Mouse (Mus musculus) intestine, postnatal 0 days (tissue): ENCODE measurements around the gene Ccno. TPM values are rescaled to one million over a fixed set of nuclear protein-coding genes. Genes with fewer than 3 reads are reported as not detected.

Experiments used
- ATAC-seq: fragments of 200-750 bp; cut with Nextera tagmentation; 2 replicates; pipeline ENCODE4 v1.8.0; 2017; ENCODE audit warnings: mild to moderate bottlenecking, moderate TSS enrichment, moderate library complexity
- H3K27ac ChIP-seq: fragments of 300-500 bp; sonication (generic); 2 replicates; pipeline ENCODE4 v1.5.1; 2014; ENCODE audit warnings: mild to moderate bottlenecking, low read depth, low read length, moderate library complexity
- H3K27me3 ChIP-seq: fragments of 300-500 bp; sonication (generic); replicated peaks from 2 replicates; pipeline ENCODE4 v1.6.1; 2014; ENCODE audit warnings: low read length, mixed read lengths; ENCODE audit not compliant: control insufficient read depth, insufficient read depth
- H3K36me3 ChIP-seq: fragments of 300-500 bp; sonication (generic); 2 replicates; pipeline ENCODE4 v1.6.1; 2014; ENCODE audit warnings: mild to moderate bottlenecking, moderate library complexity; ENCODE audit not compliant: control insufficient read depth, insufficient read depth
- H3K4me1 ChIP-seq: fragments of 300-500 bp; sonication (generic); replicated peaks from 2 replicates; pipeline ENCODE4 v1.6.1; 2014; ENCODE audit warnings: antibody characterized with exemption, low read length, mixed read lengths; ENCODE audit not compliant: control insufficient read depth, insufficient read depth
- H3K4me2 ChIP-seq: fragments of 300-500 bp; sonication (generic); replicated peaks from 2 replicates; pipeline ENCODE4 v1.6.1; 2014; ENCODE audit warnings: low read depth, mild to moderate bottlenecking, moderate library complexity
- H3K4me3 ChIP-seq: fragments of 300-500 bp; sonication (generic); 2 replicates; pipeline ENCODE4 v1.5.1; 2014; ENCODE audit warnings: low read depth, low read length
- H3K9ac ChIP-seq: fragments of 300-500 bp; sonication (generic); 2 replicates; pipeline ENCODE4 v1.6.1; 2014; ENCODE audit warnings: mild to moderate bottlenecking, low read depth, low read length
- H3K9me3 ChIP-seq: fragments of 300-500 bp; sonication (generic); 2 replicates; pipeline ENCODE4 v1.6.1; 2016; ENCODE audit warnings: mixed run types; ENCODE audit not compliant: control insufficient read depth
- CTCF ChIP-seq: sonication (generic); IDR thresholded peaks from 2 replicates; pipeline ENCODE4 v1.5.1; 2016; ENCODE audit warnings: low read depth, mild to moderate bottlenecking, control low read depth, antibody characterized with exemption, moderate library complexity
- WGBS: fragments of 180-500 bp; shearing (Covaris S2); extraction: QIAGEN DNeasy Blood & Tissue Kit; methylation state at CpG from one replicate; pipeline ENCODE4 v1.1.7; 2014; 5-methylcytosine and 5-hydroxymethylcytosine counted together
- microRNA counts: library from miRNA; unstranded; fragments of <30 nt; microRNA quantifications from one replicate; lab custom pipeline; 2016
- microRNA-seq: library from miRNA; unstranded; fragments of <30 nt; microRNA quantifications from one replicate; pipeline ENCODE4, GENCODE M21; 2016
- polyA plus RNA-seq: library from polyadenylated mRNA; unstranded; fragments of >200 nt; fragmentation: Nextera tagmentation; extraction: Ambion mirVana; gene quantifications from 2 replicates; pipeline ENCODE4 v1.2.1, GENCODE M21; 2015

The Ccno gene
- polyA plus RNA-seq, 1 experiment from 2014 or later = 0.12 TPM

DNA sequence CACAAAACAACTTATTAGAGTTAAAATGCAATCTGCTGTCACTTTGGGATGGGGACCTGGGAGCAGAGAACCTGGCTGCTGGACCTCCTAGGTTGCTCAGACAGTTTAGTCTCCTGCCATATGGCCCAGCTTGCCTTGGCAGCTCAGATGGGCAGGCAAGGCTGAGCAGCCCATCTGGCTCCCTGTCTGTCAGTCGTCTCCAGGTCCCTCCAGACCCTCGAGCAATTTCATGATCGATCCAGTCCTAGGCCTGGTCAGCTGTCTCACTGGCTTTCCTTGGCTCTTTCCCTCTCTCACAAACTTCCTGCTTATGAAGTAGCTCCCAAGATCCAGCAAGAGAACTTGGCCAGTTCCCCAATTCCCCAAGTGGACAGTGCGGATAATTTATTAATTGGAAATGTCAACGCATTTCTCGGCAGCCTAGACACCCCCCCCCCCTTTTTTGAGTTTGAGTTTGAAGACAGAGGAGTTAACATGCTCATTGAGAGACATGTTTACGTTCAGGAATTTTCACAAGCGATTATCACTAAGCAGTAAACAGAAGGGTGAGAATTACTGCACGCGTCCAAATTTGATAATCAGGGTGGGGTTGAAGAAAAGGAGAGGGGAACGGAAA lies 46.8 kb downstream of the Ccno start:
- Histone ChIP-seq H3K27ac (no peak overlapping the region), H3K27me3 (peaks cover 53% of the 10 kb centered on the region), H3K9me3 (no peaks in the 10 kb centered on the region), H3K9ac (no peak overlapping the region; the same call in 1 of the 2 replicates), H3K4me3 (peak overlapping the region; percentile 52), H3K4me1 (0 out of 2 replicates have a peak, but pooled peaks cover 5% of the 10 kb centered on the region), H3K36me3 (no peaks in the 10 kb centered on the region), H3K4me2 (peak overlapping the region; percentile 89)
- 5% methylated on average over 11 of the region's 11 CpGs for WGBS
- TF ChIP-seq CTCF = no peak
- no peak for ATAC-seq

DNA sequence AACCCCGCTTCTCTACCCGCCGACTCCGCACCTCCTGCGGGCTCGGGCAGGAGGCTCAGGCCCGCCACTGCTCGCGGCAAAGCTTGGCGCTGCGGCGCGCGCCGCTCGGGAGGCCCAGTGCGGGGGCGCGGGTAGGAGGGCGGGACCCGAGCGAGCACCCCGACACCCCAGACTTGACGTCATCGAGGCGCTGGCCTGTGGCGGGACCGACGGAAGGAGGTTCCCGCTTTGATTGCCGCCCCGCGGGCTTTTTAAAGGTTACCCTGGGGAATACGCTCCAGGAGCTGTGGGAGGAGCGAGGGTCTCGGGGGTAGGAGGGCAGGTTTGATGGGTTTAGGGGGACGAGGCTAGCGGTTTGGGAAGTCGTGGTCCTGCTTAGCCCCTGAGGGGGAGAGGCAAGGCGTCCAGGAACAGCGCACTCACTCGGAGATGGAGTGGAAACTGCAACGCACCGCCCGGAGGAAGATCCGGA lies 47.4 kb downstream of the Ccno start, which contains the start of gene Cdc20b:
Gene Cdc20b (plus strand): TSS at position 162 of the 472 bp plus-strand sequence.
- no peaks in the 10 kb centered on the region for H3K36me3 ChIP-seq
- TF ChIP-seq CTCF = no peak
- H3K4me2 ChIP-seq = peak within 1 kb of the TSS; percentile 89
- under 1% methylated on average over 45 of the region's 46 CpGs for WGBS
- H3K4me3 ChIP-seq = peak within 1 kb of the TSS; percentile 52
- H3K9ac ChIP-seq = no peak within 1 kb of the TSS; the same call in 1 of the 2 replicates
- H3K27ac ChIP-seq = no peak within 1 kb of the TSS
- H3K4me1 ChIP-seq = 0 out of 2 replicates have a peak, but pooled peaks cover 5% of the 10 kb centered on the region
- H3K27me3 ChIP-seq = peaks cover 53% of the 10 kb centered on the region
- ATAC-seq = peak; percentile 34; the same call in 1 of the 2 replicates
- no peaks in the 10 kb centered on the region for H3K9me3 ChIP-seq

DNA sequence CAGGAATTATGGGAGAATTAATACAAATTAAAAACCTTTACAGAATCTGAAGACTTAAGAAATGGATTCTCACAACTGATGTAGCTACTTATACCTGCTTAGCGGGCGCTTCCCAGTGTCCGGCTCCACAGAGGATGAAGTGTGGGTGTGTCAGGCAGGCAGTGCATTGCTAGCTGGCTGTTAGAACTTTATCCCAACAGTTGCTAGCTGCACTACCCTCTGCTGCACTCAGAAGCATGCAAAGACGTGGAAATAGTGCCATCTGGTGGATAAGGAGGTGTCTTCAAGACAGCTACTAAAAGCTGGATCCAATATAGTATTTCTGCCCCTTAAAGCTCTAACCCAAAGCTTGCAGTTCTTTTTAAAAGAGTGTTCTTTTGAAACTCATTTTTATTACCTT lies 48.2 kb downstream of the Ccno start:
- peaks cover 48% of the 10 kb centered on the region for H3K27me3 ChIP-seq
- H3K4me3 ChIP-seq = peak overlapping the region; percentile 52
- TF ChIP-seq CTCF = peak; percentile 92
- H3K9me3 ChIP-seq = no peaks in the 10 kb centered on the region
- H3K36me3 ChIP-seq = no peaks in the 10 kb centered on the region
- no peak overlapping the region for H3K9ac ChIP-seq
- peak overlapping the region; percentile 89 for H3K4me2 ChIP-seq
- WGBS = 1% methylated on average over 4 of the region's 4 CpGs
- H3K4me1 ChIP-seq = 0 out of 2 replicates have a peak, but pooled peaks cover 5% of the 10 kb centered on the region
- H3K27ac ChIP-seq = no peak overlapping the region
- peak; percentile 80 for ATAC-seq

MicroRNAs within 50 kb of the gene (microRNA counts, 519-probe panel; counts per million panel counts)
- microRNA mmu-miR-449a (lab: Ali Mortazavi, UCI) (not detected), microRNA mmu-miR-449b (lab: Ali Mortazavi, UCI) (not detected), microRNA mmu-miR-449c (lab: Ali Mortazavi, UCI) (not detected)

Small RNA genes within 50 kb of the gene (microRNA-seq; reads per million reads assigned to microRNA genes)
- gene Mir449a = 47.8 reads per million, percentile 40 among the genes with 10 or more reads in this experiment
- gene Mir449b = not detected
- not detected for gene Mir449c

Other genes starting within 250 kb of the Ccno start
- gene Plpp1, start 187.0 kb upstream of the Ccno start, polyA plus RNA-seq = 91.0 and 98.5 TPM in 2 replicates
- gene Mtrex, start 60.4 kb upstream of the Ccno start, polyA plus RNA-seq = 17.2 and 17.9 TPM in 2 replicates
- gene Dhx29, start 60.3 kb upstream of the Ccno start, polyA plus RNA-seq = 6.3 and 7.1 TPM in 2 replicates
- gene Mcidas, start 6.0 kb downstream of the Ccno start, polyA plus RNA-seq = not detected in 2 replicates
- gene Cdc20b, start 47.3 kb downstream of the Ccno start, polyA plus RNA-seq = not detected in 2 replicates
- gene Gpx8, start 58.6 kb downstream of the Ccno start, polyA plus RNA-seq = 50.4 and 51.7 TPM in 2 replicates
- gene Gzma, start 113.2 kb downstream of the Ccno start, polyA plus RNA-seq = 4.2 and 4.9 TPM in 2 replicates
- gene Esm1, start 221.9 kb downstream of the Ccno start, polyA plus RNA-seq = 3.4 and 3.6 TPM in 2 replicates
- not detected in 2 replicates for gene Gzmk, start 238.1 kb downstream of the Ccno start, polyA plus RNA-seq